Mouse (Mus musculus) midbrain, embryonic 13.5 days (tissue): ENCODE results near the gene Spry2. TPM values are rescaled to one million over a fixed set of nuclear protein-coding genes. Genes with fewer than 3 reads are reported as not detected.
A peak's percentile ranks its signal among the peaks of the same experiment; 100 is the strongest.

Source experiments
- ATAC-seq: fragments of 200-750 bp; cut with Nextera tagmentation; 2 replicates; pipeline ENCODE4 v1.8.0; 2017; ENCODE audit warnings: mild to moderate bottlenecking, moderate TSS enrichment, moderate library complexity
- H3K27ac ChIP-seq: fragments of 300-500 bp; sonication (generic); 2 replicates; pipeline ENCODE4 v1.5.1; 2015; ENCODE audit warnings: inconsistent platforms, mild to moderate bottlenecking, moderate library complexity
- H3K27me3 ChIP-seq: fragments of 300-500 bp; sonication (generic); 2 replicates; pipeline ENCODE4 v1.6.1; 2015; ENCODE audit warnings: mild to moderate bottlenecking, inconsistent platforms
- H3K36me3 ChIP-seq: fragments of 300-500 bp; sonication (generic); 2 replicates; pipeline ENCODE4 v1.6.1; 2015; ENCODE audit warnings: mild to moderate bottlenecking, inconsistent platforms
- H3K4me1 ChIP-seq: fragments of 300-500 bp; sonication (generic); replicated peaks from 2 replicates; pipeline ENCODE4 v1.6.1; 2015; ENCODE audit warnings: inconsistent platforms
- H3K4me2 ChIP-seq: fragments of 300-500 bp; sonication (generic); replicated peaks from 2 replicates; pipeline ENCODE4 v1.6.1; 2015; ENCODE audit warnings: moderate library complexity, mild to moderate bottlenecking, inconsistent platforms
- H3K4me3 ChIP-seq: fragments of 300-500 bp; sonication (generic); replicated peaks from 2 replicates; pipeline ENCODE4 v1.5.1; 2015; ENCODE audit warnings: mild to moderate bottlenecking, inconsistent platforms
- H3K9ac ChIP-seq: fragments of 300-500 bp; sonication (generic); replicated peaks from 2 replicates; pipeline ENCODE4 v1.6.1; 2015; ENCODE audit warnings: mild to moderate bottlenecking, inconsistent platforms
- H3K9me3 ChIP-seq: fragments of 300-500 bp; sonication (generic); 2 replicates; pipeline ENCODE4 v1.6.1; 2016; ENCODE audit warnings: mild to moderate bottlenecking, inconsistent platforms
- WGBS: fragments of 180-500 bp; shearing (Covaris S2); methylation state at CpG from one replicate; pipeline ENCODE4 v1.1.7; 2015; 5-methylcytosine and 5-hydroxymethylcytosine counted together
- polyA plus RNA-seq: library from polyadenylated mRNA; unstranded; fragments of >200 nt; fragmentation: Nextera tagmentation; extraction: Ambion mirVana; gene quantifications from 2 replicates; pipeline ENCODE4 v1.2.1, GENCODE M21; 2015

The Spry2 gene
- polyA plus RNA-seq: 26.9 and 38.6 TPM in 2 replicates

- 0 out of 2 replicates have a peak, but pooled peaks cover 6% of the 10 kb centered on the region for H3K27me3 ChIP-seq
- WGBS: under 1% methylated on average over 70 of the region's 89 CpGs
- H3K4me3 ChIP-seq: peak within 1 kb of the TSS; percentile 88
- peak within 1 kb of the TSS; percentile 83 for H3K4me2 ChIP-seq
- peak within 1 kb of the TSS; percentile 90 for H3K9ac ChIP-seq
- ATAC-seq: peak; percentile 95
- H3K9me3 ChIP-seq: no peaks in the 10 kb centered on the region
- no peaks in the 10 kb centered on the region for H3K36me3 ChIP-seq
- peaks cover 26% of the 10 kb centered on the region for H3K4me1 ChIP-seq
- peak within 1 kb of the TSS; percentile 99 for H3K27ac ChIP-seq
These were observed at the start of gene Spry2 for GRCm38 (mm10) chr14:105896791-105897568. Gene Spry2 (minus strand): TSS chr14:105896819.

- H3K36me3 ChIP-seq: no peaks in the 10 kb centered on the region
- no peaks in the 10 kb centered on the region for H3K9me3 ChIP-seq
- no peak overlapping the region for H3K4me2 ChIP-seq
- H3K27ac ChIP-seq: no peak overlapping the region
- no peaks in the 10 kb centered on the region for H3K4me1 ChIP-seq
- WGBS: 86% methylated on average over 9 of the region's 9 CpGs
- no peak overlapping the region for H3K9ac ChIP-seq
- no peak overlapping the region for H3K4me3 ChIP-seq
- no peaks in the 10 kb centered on the region for H3K27me3 ChIP-seq
- ATAC-seq: no peak
These were observed 44.7 kb upstream of the Spry2 start for GRCm38 (mm10) chr14:105941353-105941752.

GRCm38 (mm10) chr14:105926726-105927125 lies 30.1 kb upstream of the Spry2 start:
- Histone ChIP-seq H3K27ac (no peak overlapping the region), H3K9me3 (no peaks in the 10 kb centered on the region), H3K36me3 (no peaks in the 10 kb centered on the region), H3K4me3 (no peak overlapping the region), H3K4me1 (peaks cover 5% of the 10 kb centered on the region), H3K9ac (no peak overlapping the region), H3K27me3 (peaks cover 9% of the 10 kb centered on the region; the same call in 1 of the 2 replicates), H3K4me2 (no peak overlapping the region)
- WGBS: 87% methylated on average over 9 of the region's 9 CpGs
- ATAC-seq: no peak

- H3K9ac ChIP-seq: no peak overlapping the region
- WGBS: 92% methylated on average over 2 of the region's 2 CpGs
- H3K4me1 ChIP-seq: peaks cover 12% of the 10 kb centered on the region
- no peak overlapping the region for H3K4me3 ChIP-seq
- H3K36me3 ChIP-seq: no peaks in the 10 kb centered on the region
- H3K4me2 ChIP-seq: no peak overlapping the region
- H3K27ac ChIP-seq: no peak overlapping the region
- H3K27me3 ChIP-seq: peaks cover 14% of the 10 kb centered on the region
- no peaks in the 10 kb centered on the region for H3K9me3 ChIP-seq
- ATAC-seq: peak; percentile 34; the same call in 1 of the 2 replicates
These were observed 28.7 kb upstream of the Spry2 start for GRCm38 (mm10) chr14:105925305-105925704.

- Histone ChIP-seq H3K4me3 (no peak overlapping the region), H3K4me2 (no peak overlapping the region), H3K4me1 (peaks cover 16% of the 10 kb centered on the region), H3K9ac (no peak overlapping the region), H3K27me3 (peaks cover 19% of the 10 kb centered on the region), H3K27ac (no peak overlapping the region), H3K36me3 (no peaks in the 10 kb centered on the region), H3K9me3 (no peaks in the 10 kb centered on the region)
- ATAC-seq: no peak
- 45% methylated on average over 1 of the region's 1 CpGs for WGBS
These were observed 28.1 kb upstream of the Spry2 start for GRCm38 (mm10) chr14:105924712-105925111.

GRCm38 (mm10) chr14:105922874-105923273 lies 26.3 kb upstream of the Spry2 start:
- peaks cover 16% of the 10 kb centered on the region for H3K4me1 ChIP-seq
- 20% methylated on average over 8 of the region's 8 CpGs for WGBS
- H3K9ac ChIP-seq: no peak overlapping the region
- H3K27me3 ChIP-seq: peaks cover 19% of the 10 kb centered on the region
- H3K36me3 ChIP-seq: no peaks in the 10 kb centered on the region
- ATAC-seq: no peak
- no peaks in the 10 kb centered on the region for H3K9me3 ChIP-seq
- no peak overlapping the region; the same call in 1 of the 2 replicates for H3K27ac ChIP-seq
- no peak overlapping the region for H3K4me2 ChIP-seq
- H3K4me3 ChIP-seq: no peak overlapping the region

- Histone ChIP-seq H3K4me1 (peaks cover 16% of the 10 kb centered on the region), H3K4me2 (no peak overlapping the region), H3K9me3 (no peaks in the 10 kb centered on the region), H3K9ac (no peak overlapping the region), H3K27ac (no peak overlapping the region), H3K4me3 (no peak overlapping the region), H3K36me3 (no peaks in the 10 kb centered on the region), H3K27me3 (peaks cover 19% of the 10 kb centered on the region)
- no peak for ATAC-seq
- WGBS: 36% methylated on average over 5 of the region's 5 CpGs
These were observed 25.8 kb upstream of the Spry2 start for GRCm38 (mm10) chr14:105922427-105922826.

- peak overlapping the region; percentile 51 for H3K4me2 ChIP-seq
- 0 out of 2 replicates have a peak overlapping the region, but pooled peaks have one; percentile 36 for H3K9ac ChIP-seq
- no peaks in the 10 kb centered on the region for H3K9me3 ChIP-seq
- peak overlapping the region; percentile 25; the same call in 1 of the 2 replicates for H3K4me3 ChIP-seq
- H3K4me1 ChIP-seq: peaks cover 16% of the 10 kb centered on the region
- peak overlapping the region; percentile 58; the same call in 1 of the 2 replicates for H3K27ac ChIP-seq
- WGBS: 5% methylated on average over 8 of the region's 8 CpGs
- no peak for ATAC-seq
- peaks cover 19% of the 10 kb centered on the region for H3K27me3 ChIP-seq
- no peaks in the 10 kb centered on the region for H3K36me3 ChIP-seq
These were observed 24.6 kb upstream of the Spry2 start for GRCm38 (mm10) chr14:105921217-105921695.

GRCm38 (mm10) chr14:105920395-105921216 lies 24.0 kb upstream of the Spry2 start:
- Histone ChIP-seq H3K27ac (peak overlapping the region; percentile 58), H3K4me1 (peaks cover 16% of the 10 kb centered on the region), H3K27me3 (peaks cover 19% of the 10 kb centered on the region), H3K4me2 (peak overlapping the region; percentile 51), H3K4me3 (peak overlapping the region; percentile 25), H3K36me3 (no peaks in the 10 kb centered on the region), H3K9ac (0 out of 2 replicates have a peak overlapping the region, but pooled peaks have one; percentile 36), H3K9me3 (no peaks in the 10 kb centered on the region)
- ATAC-seq: peak; percentile 78
- WGBS: 2% methylated on average over 23 of the region's 23 CpGs

GRCm38 (mm10) chr14:105907216-105907615 lies 10.6 kb upstream of the Spry2 start:
- Histone ChIP-seq H3K27me3 (no peaks in the 10 kb centered on the region), H3K9me3 (no peaks in the 10 kb centered on the region), H3K4me1 (no peaks in the 10 kb centered on the region), H3K36me3 (no peaks in the 10 kb centered on the region), H3K4me2 (no peak overlapping the region), H3K4me3 (no peak overlapping the region), H3K9ac (no peak overlapping the region), H3K27ac (no peak overlapping the region)
- WGBS: 88% methylated on average over 6 of the region's 6 CpGs
- no peak for ATAC-seq

GRCm38 (mm10) chr14:105905935-105906334 lies 9.3 kb upstream of the Spry2 start:
- no peak overlapping the region for H3K9ac ChIP-seq
- no peak overlapping the region for H3K27ac ChIP-seq
- ATAC-seq: no peak
- H3K4me2 ChIP-seq: no peak overlapping the region
- no peaks in the 10 kb centered on the region for H3K27me3 ChIP-seq
- no peaks in the 10 kb centered on the region for H3K36me3 ChIP-seq
- no peak overlapping the region for H3K4me3 ChIP-seq
- 89% methylated on average over 5 of the region's 5 CpGs for WGBS
- H3K4me1 ChIP-seq: no peaks in the 10 kb centered on the region
- H3K9me3 ChIP-seq: no peaks in the 10 kb centered on the region

GRCm38 (mm10) chr14:105905509-105905908 lies 8.9 kb upstream of the Spry2 start:
- no peaks in the 10 kb centered on the region for H3K36me3 ChIP-seq
- H3K4me3 ChIP-seq: no peak overlapping the region
- no peak overlapping the region for H3K4me2 ChIP-seq
- H3K9me3 ChIP-seq: no peaks in the 10 kb centered on the region
- H3K9ac ChIP-seq: no peak overlapping the region
- H3K27me3 ChIP-seq: no peaks in the 10 kb centered on the region
- no peaks in the 10 kb centered on the region for H3K4me1 ChIP-seq
- 96% methylated on average over 4 of the region's 4 CpGs for WGBS
- H3K27ac ChIP-seq: no peak overlapping the region
- ATAC-seq: no peak
